Mouse (Mus musculus): ENCODE data around the gene Cib2. TPM values are rescaled to one million over a fixed set of nuclear protein-coding genes. Genes with fewer than 3 reads are reported as not detected.

Cib2 gene
- polyA plus RNA-seq, 1 experiment from 2014 or later: 8.3 TPM

- H3K36me3 ChIP-seq (replicated peaks): no peaks in the 10 kb centered on the region
- WGBS: 93% methylated on average over 14 of the region's 14 CpGs
- no peaks in the 10 kb centered on the region for H3K27me3 ChIP-seq (ENCODE audit: poor library complexity, severe bottlenecking)
- DNase-seq (ENCODE audit: extremely low spot score, low spot score): no peak
- no peak within 1 kb of the TSS for H3K4me3 ChIP-seq
- H3K27ac ChIP-seq: no peak within 1 kb of the TSS
- peaks cover 7% of the 10 kb centered on the region for H3K4me1 ChIP-seq
- no peaks in the 10 kb centered on the region for H3K9me3 ChIP-seq
These were observed 21.3 kb downstream of the Cib2 start, which contains the start of gene Sh2d7 for GRCm38 (mm10) chr9:54538684-54539083. Sh2d7 (plus strand) TSS chr9:54538984.

DNA sequence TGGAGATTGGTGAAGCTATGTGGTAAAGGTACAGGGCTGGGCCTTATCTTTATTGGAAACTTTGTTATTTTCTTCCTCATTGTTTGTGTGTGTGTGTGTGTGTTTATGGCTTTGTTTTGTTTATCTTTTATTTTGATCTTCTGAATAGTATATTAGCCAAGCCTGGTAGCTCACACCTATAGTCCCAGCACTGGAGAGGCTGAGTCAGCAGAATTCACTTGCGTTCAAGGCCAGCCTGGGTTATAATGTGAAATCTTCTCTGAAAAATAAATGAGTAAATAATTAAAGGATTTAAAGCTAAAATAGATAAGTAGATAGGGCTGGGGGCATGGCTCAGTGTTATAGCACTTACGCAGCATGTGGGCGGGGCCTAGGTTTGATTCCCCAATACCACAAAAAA, 21.8 kb downstream of the Cib2 start:
- H3K4me3 ChIP-seq: no peak overlapping the region
- H3K36me3 ChIP-seq (replicated peaks): no peaks in the 10 kb centered on the region
- H3K9me3 ChIP-seq: no peaks in the 10 kb centered on the region
- no peak for DNase-seq (ENCODE audit: extremely low spot score, low spot score)
- no peak overlapping the region for H3K27ac ChIP-seq
- WGBS: 95% methylated on average over 3 of the region's 3 CpGs
- H3K4me1 ChIP-seq: peaks cover 6% of the 10 kb centered on the region
- no peaks in the 10 kb centered on the region for H3K27me3 ChIP-seq (ENCODE audit: poor library complexity, severe bottlenecking)

GRCm38 (mm10) chr9:54537480-54537879, 22.5 kb downstream of the Cib2 start:
- no peaks in the 10 kb centered on the region for H3K36me3 ChIP-seq (replicated peaks)
- H3K27me3 ChIP-seq (ENCODE audit: poor library complexity, severe bottlenecking): no peaks in the 10 kb centered on the region
- 87% methylated on average over 3 of the region's 3 CpGs for WGBS
- no peak overlapping the region for H3K4me3 ChIP-seq
- peaks cover 13% of the 10 kb centered on the region for H3K4me1 ChIP-seq
- H3K27ac ChIP-seq: no peak overlapping the region
- no peak for DNase-seq (ENCODE audit: extremely low spot score, low spot score)
- H3K9me3 ChIP-seq: no peaks in the 10 kb centered on the region

- Histone ChIP-seq H3K27me3 (ENCODE audit: poor library complexity, severe bottlenecking) (no peaks in the 10 kb centered on the region), H3K4me3 (no peak overlapping the region), H3K4me1 (peaks cover 15% of the 10 kb centered on the region), H3K27ac (no peak overlapping the region), H3K9me3 (no peaks in the 10 kb centered on the region), H3K36me3 (replicated peaks) (no peaks in the 10 kb centered on the region)
- no peak for DNase-seq (ENCODE audit: extremely low spot score, low spot score)
- 76% methylated on average over 4 of the region's 4 CpGs for WGBS
These were observed 23.0 kb downstream of the Cib2 start for GRCm38 (mm10) chr9:54537030-54537429.

- no peak for DNase-seq (ENCODE audit: extremely low spot score, low spot score)
- H3K4me3 ChIP-seq: no peak overlapping the region
- peaks cover 15% of the 10 kb centered on the region for H3K4me1 ChIP-seq
- 89% methylated on average over 7 of the region's 7 CpGs for WGBS
- no peaks in the 10 kb centered on the region for H3K36me3 ChIP-seq (replicated peaks)
- no peaks in the 10 kb centered on the region for H3K9me3 ChIP-seq
- H3K27me3 ChIP-seq (ENCODE audit: poor library complexity, severe bottlenecking): no peaks in the 10 kb centered on the region
- no peak overlapping the region for H3K27ac ChIP-seq
These were observed 23.8 kb downstream of the Cib2 start for GRCm38 (mm10) chr9:54536236-54536635.

GRCm38 (mm10) chr9:54533975-54534374, 26.0 kb downstream of the Cib2 start:
- H3K4me1 ChIP-seq: peaks cover 15% of the 10 kb centered on the region
- H3K9me3 ChIP-seq: no peaks in the 10 kb centered on the region
- WGBS: 80% methylated on average over 5 of the region's 5 CpGs
- no peak overlapping the region for H3K4me3 ChIP-seq
- peak overlapping the region; percentile 48; the same call in 1 of the 2 replicates for H3K27ac ChIP-seq
- DNase-seq (ENCODE audit: extremely low spot score, low spot score): no peak
- H3K27me3 ChIP-seq (ENCODE audit: poor library complexity, severe bottlenecking): no peaks in the 10 kb centered on the region
- no peaks in the 10 kb centered on the region for H3K36me3 ChIP-seq (replicated peaks)

GRCm38 (mm10) chr9:54532926-54533325, 27.1 kb downstream of the Cib2 start:
- no peaks in the 10 kb centered on the region for H3K36me3 ChIP-seq (replicated peaks)
- H3K4me3 ChIP-seq: no peak overlapping the region
- no peak for DNase-seq (ENCODE audit: extremely low spot score, low spot score)
- no peaks in the 10 kb centered on the region for H3K27me3 ChIP-seq (ENCODE audit: poor library complexity, severe bottlenecking)
- no peak overlapping the region for H3K27ac ChIP-seq
- H3K9me3 ChIP-seq: no peaks in the 10 kb centered on the region
- 97% methylated on average over 2 of the region's 2 CpGs for WGBS
- H3K4me1 ChIP-seq: peaks cover 15% of the 10 kb centered on the region

- Histone ChIP-seq H3K4me3 (no peak overlapping the region), H3K4me1 (peaks cover 15% of the 10 kb centered on the region), H3K9me3 (no peaks in the 10 kb centered on the region), H3K36me3 (replicated peaks) (no peaks in the 10 kb centered on the region), H3K27me3 (ENCODE audit: poor library complexity, severe bottlenecking) (no peaks in the 10 kb centered on the region), H3K27ac (no peak overlapping the region)
- DNase-seq (ENCODE audit: extremely low spot score, low spot score): no peak
These were observed 28.6 kb downstream of the Cib2 start for GRCm38 (mm10) chr9:54531421-54531820.

- H3K9me3 ChIP-seq: no peaks in the 10 kb centered on the region
- no peak overlapping the region for H3K4me3 ChIP-seq
- no peak for DNase-seq (ENCODE audit: extremely low spot score, low spot score)
- H3K27me3 ChIP-seq (ENCODE audit: poor library complexity, severe bottlenecking): no peaks in the 10 kb centered on the region
- no peak overlapping the region for H3K27ac ChIP-seq
- WGBS: 88% methylated on average over 6 of the region's 6 CpGs
- peaks cover 15% of the 10 kb centered on the region for H3K4me1 ChIP-seq
- H3K36me3 ChIP-seq (replicated peaks): no peaks in the 10 kb centered on the region
These were observed 29.2 kb downstream of the Cib2 start for GRCm38 (mm10) chr9:54530836-54531235.

GRCm38 (mm10) chr9:54529950-54530349, 30.1 kb downstream of the Cib2 start:
- 91% methylated on average over 2 of the region's 2 CpGs for WGBS
- Histone ChIP-seq H3K36me3 (replicated peaks) (no peaks in the 10 kb centered on the region), H3K4me1 (peaks cover 15% of the 10 kb centered on the region), H3K27ac (no peak overlapping the region), H3K9me3 (no peaks in the 10 kb centered on the region), H3K27me3 (ENCODE audit: poor library complexity, severe bottlenecking) (no peaks in the 10 kb centered on the region), H3K4me3 (no peak overlapping the region)
- DNase-seq (ENCODE audit: extremely low spot score, low spot score): no peak

- Histone ChIP-seq H3K4me1 (peaks cover 5% of the 10 kb centered on the region), H3K27ac (no peak overlapping the region), H3K9me3 (no peaks in the 10 kb centered on the region), H3K27me3 (ENCODE audit: poor library complexity, severe bottlenecking) (no peaks in the 10 kb centered on the region), H3K4me3 (no peak overlapping the region), H3K36me3 (replicated peaks) (no peaks in the 10 kb centered on the region)
- WGBS: 82% methylated on average over 7 of the region's 7 CpGs
- DNase-seq (ENCODE audit: extremely low spot score, low spot score): no peak
These were observed 32.3 kb downstream of the Cib2 start for GRCm38 (mm10) chr9:54527694-54528093.

GRCm38 (mm10) chr9:54520286-54520685, 39.7 kb downstream of the Cib2 start:
- DNase-seq (ENCODE audit: extremely low spot score, low spot score): no peak
- no peaks in the 10 kb centered on the region for H3K9me3 ChIP-seq
- no peaks in the 10 kb centered on the region for H3K4me1 ChIP-seq
- H3K4me3 ChIP-seq: no peak overlapping the region
- H3K27me3 ChIP-seq (ENCODE audit: poor library complexity, severe bottlenecking): no peaks in the 10 kb centered on the region
- no peaks in the 10 kb centered on the region for H3K36me3 ChIP-seq (replicated peaks)
- H3K27ac ChIP-seq: no peak overlapping the region
- 85% methylated on average over 4 of the region's 4 CpGs for WGBS

DNA sequence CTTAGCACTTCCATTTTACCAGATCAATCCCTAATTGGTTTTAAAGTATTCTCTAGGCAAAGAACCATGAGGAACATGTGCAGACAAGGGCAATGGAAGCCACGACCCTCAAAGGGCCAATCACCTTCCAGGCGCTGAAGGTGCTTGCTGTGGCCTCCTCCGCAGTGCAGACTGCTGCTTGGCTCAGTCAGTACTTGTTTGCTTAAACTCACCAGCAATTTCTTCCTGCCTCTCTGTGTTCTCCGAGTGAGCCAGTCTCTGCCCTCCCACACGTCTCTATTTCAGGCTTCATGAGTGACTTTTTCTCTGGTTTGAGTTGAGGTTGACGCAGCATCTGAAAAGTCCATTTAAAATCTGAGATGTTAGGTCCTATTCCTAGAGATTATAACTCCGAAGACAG, 41.1 kb downstream of the Cib2 start:
- Histone ChIP-seq H3K27me3 (ENCODE audit: poor library complexity, severe bottlenecking) (no peaks in the 10 kb centered on the region), H3K4me1 (no peaks in the 10 kb centered on the region), H3K27ac (no peak overlapping the region), H3K36me3 (replicated peaks) (no peaks in the 10 kb centered on the region), H3K4me3 (no peak overlapping the region), H3K9me3 (no peaks in the 10 kb centered on the region)
- 76% methylated on average over 7 of the region's 7 CpGs for WGBS
- DNase-seq (ENCODE audit: extremely low spot score, low spot score): no peak

DNA sequence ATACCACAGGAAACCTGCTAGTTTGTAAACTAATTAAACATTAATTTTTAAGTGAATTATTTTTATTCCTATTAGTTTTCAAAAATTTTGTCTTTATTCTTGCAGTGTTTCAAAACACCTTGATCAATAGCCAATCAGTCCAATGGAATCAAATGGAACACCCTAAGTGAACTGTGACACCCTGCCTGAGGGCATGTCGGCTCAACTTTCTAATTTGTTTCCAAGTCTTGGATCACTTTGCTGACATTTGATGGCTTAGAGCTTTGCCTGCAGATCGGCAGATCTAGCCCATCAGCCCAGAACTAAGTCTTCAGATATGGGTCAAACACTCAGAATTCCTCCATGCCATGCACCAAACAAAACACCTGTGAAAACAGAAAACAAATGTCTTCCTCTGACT, 44.0 kb downstream of the Cib2 start:
- no peaks in the 10 kb centered on the region for H3K9me3 ChIP-seq
- H3K36me3 ChIP-seq (replicated peaks): no peaks in the 10 kb centered on the region
- 70% methylated on average over 2 of the region's 2 CpGs for WGBS
- no peak overlapping the region for H3K4me3 ChIP-seq
- H3K27ac ChIP-seq: no peak overlapping the region
- no peak for DNase-seq (ENCODE audit: extremely low spot score, low spot score)
- no peaks in the 10 kb centered on the region for H3K4me1 ChIP-seq
- H3K27me3 ChIP-seq (ENCODE audit: poor library complexity, severe bottlenecking): no peaks in the 10 kb centered on the region
